Mouse (Mus musculus): ENCODE data around the gene Fam178b.

- TF ChIP-seq CTCF (conservative IDR thresholded peaks at IDR 0.05; ENCODE audit: low read length) = no peak
- TF ChIP-seq NANOG (IDR thresholded peaks at IDR 0.05; ENCODE audit: borderline replicate concordance, low read length) = no peak
- no peak for TF ChIP-seq POU5F1 (IDR thresholded peaks at IDR 0.05; ENCODE audit: borderline replicate concordance, low read length)
Observed at GRCm38 (mm10) chr1:36682620-36683355, at the start of gene Fam178b.

Measured in E14TG2a.4 (cell line).